Mouse (Mus musculus): ENCODE measurements around the gene Plaa.

The Plaa gene

DNA sequence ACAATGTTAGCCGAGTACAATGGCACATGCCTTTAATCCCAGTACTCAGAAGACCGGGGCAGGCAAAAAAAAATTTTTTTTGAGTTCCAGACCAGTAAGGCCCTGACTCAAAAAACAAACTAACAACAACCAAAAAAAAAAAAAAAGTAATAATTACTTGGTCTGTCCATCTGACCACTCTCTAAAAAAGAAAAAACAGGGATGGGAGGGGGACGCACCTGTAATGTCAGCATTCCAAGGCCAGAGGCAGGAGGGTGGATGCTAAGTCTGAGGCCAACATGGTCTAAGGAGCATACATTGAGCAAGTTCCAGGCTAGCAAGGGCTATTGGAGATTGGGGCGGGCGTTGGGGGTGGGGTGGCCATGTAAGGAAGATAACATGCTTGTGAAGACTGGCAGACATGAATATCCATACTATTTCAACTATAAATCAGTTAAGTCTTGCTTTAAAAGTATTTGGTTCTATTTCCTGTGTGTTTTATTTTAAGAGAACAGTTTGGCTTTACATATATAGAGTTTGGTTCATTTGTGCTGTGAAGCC lies 48.0 kb downstream of the Plaa start:
- no peak for DNase-seq

DNA sequence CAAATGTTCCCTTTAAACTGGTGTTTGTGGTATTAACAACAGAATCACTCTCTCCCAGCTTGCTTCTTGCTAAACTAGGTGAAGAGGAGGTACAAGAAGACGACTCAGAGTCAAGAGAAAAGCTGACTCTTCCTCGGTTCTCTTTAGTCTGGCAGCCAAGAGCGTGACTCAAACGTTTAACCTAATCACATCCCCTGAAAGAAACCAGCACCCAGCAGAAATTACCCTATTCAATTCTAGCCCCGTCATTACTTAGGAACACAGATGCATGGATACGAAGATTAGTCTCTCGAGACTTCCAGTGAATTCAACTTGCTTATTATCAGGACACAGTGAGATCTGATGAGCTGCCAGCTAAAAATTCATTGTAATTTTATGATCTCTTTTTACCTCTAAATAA lies 58.7 kb downstream of the Plaa start:
- no peak for DNase-seq

DNA sequence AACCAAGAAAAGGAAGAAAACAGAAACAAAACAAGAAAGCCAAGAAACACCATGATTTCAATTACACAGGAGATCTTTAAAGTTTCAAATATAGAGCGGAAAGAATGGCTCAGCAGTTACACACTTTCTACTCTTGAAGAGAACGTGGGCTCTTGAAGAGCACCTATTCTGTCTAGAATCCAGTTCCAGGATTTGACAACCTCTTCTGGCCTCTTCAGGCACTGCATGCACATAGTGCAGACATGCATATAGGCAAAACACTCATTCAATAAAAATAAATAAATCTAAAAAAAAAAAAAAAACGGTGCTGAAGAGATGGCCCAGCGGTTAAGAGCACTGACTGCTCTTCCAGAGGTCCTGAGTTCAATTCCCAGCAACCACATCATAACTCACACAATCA lies 60.0 kb downstream of the Plaa start:
- DNase-seq, result no peak

DNA sequence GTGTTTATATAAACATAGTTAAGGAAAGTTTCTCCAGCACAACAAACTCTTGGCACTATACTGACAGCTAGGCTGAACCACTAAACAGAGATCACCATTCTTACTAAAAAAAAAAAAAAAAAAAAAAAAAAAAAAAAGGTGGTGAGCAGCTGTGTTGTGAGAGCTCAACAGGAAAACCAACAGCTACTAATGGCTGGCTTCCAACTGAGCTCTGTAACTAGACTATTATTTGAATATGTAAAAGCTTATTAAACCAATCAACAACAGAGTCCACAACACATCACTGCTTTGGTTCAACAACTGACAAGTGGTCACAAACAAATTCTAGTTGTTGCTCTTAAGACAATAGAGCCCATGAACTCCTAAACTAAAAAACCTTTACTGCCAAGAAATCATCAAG lies 69.8 kb downstream of the Plaa start:
- no peak for DNase-seq

DNA sequence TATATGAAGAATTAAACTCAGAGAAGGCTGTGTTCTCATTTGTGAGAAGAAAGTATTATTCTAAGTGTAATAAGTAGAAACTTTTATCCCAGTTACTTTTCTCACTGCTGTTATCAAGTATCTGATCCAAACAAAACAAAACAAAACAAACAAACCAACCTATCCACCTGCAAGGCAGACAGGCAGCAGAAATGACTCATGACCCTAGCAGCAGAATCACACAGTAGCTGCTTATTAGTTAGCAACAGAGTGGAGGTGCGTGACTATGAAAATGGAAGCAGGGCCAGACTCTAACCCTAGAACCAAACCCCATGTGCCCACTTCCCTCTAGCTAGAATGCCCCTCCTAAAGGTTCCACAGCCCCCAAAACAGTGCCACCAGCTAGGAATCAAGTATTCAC lies 73.6 kb downstream of the Plaa start:
- no peak for DNase-seq

DNA sequence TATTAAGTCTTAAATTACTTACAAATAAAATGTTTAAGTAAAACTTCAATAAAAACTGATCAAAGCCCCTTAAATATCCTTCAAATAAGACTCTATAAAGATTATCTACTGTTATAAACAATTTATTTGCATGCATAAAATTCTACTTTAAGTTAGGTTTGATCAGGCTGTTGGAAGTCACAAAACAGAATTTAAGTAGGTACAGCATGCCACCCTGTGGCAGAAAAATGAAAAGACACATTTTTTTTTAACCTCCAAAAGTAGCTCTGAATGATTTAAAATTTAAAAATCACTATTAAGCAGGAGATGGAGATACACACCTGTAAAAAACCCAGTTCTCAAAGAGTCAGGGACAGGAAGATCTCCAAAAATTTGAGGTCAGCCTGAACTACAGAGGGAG lies 79.7 kb downstream of the Plaa start:
- DNase-seq, result no peak

DNA sequence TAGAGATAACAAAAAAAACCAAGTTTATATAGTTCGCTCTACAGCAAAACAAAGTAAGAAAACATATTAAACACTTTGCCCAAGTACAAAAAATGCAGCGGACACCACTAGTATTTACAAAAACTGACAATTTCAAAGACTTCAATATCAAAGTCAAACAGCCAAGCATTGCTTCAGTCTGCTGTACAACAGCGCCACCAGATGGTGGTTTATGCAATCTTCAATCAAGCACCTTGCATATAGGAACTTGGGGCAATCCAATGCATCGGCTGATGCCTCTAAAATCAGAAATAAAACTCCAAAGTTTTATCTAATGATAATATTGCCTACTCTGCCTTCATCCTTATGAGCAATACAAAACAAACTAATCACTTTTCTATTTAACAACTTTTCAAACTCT lies 85.4 kb downstream of the Plaa start:
- DNase-seq, result peak; percentile 69

All from kidney, postnatal 10 days (tissue).